Mouse (Mus musculus) MEL (cell line): ENCODE data around the gene Lamb1. TPM values are rescaled to one million over a fixed set of nuclear protein-coding genes. Genes with fewer than 3 reads are reported as not detected.

ENCODE experiments used
- DNase-seq: peaks from one replicate; pipeline ENCODE4 v3.0.0; 2011; ENCODE audit warnings: low read depth, low spot score
- H3K27ac ChIP-seq: 2 replicates; pipeline ENCODE4 v1.5.1; 2012; ENCODE audit warnings: low read depth, mild to moderate bottlenecking, control low read depth, low read length, moderate library complexity; ENCODE audit not compliant: control insufficient read depth
- H3K27me3 ChIP-seq, 2 experiments: fragments of 150-350 bp in 1 of 2; sonication (generic) in 1 of 2; 2 replicates each; pipeline ENCODE4 v1.6.1; 2012; ENCODE audit warnings: low read length in 2 of 2, mild to moderate bottlenecking in 2 of 2, improper control_type of control experiment in 1 of 2, moderate library complexity in 1 of 2; ENCODE audit not compliant: insufficient read depth in 2 of 2, control insufficient read depth in 1 of 2
- H3K36me3 ChIP-seq, 2 experiments: 2 replicates each; pipeline ENCODE4 v1.6.1; 2012 to 2014; ENCODE audit warnings: low read length in 2 of 2, improper control_type of control experiment in 1 of 2, inconsistent platforms in 1 of 2, mild to moderate bottlenecking in 1 of 2; ENCODE audit not compliant: insufficient read depth in 2 of 2, control insufficient read depth in 1 of 2
- H3K4me1 ChIP-seq, 2 experiments: fragments of 150-350 bp in 1 of 2; sonication (generic) in 1 of 2; 2 replicates each; pipeline ENCODE4 v1.6.1; 2012; ENCODE audit warnings: low read length in 2 of 2, improper control_type of control experiment in 1 of 2, mild to moderate bottlenecking in 1 of 2; ENCODE audit not compliant: insufficient read depth in 2 of 2, control insufficient read depth in 1 of 2
- H3K4me3 ChIP-seq, 2 experiments: fragments of 150-350 bp in 1 of 2; sonication (generic) in 1 of 2; 2 replicates each; pipeline ENCODE4 v1.5.1; 2012; ENCODE audit warnings: low read depth in 2 of 2, low read length in 2 of 2, mild to moderate bottlenecking in 2 of 2, moderate library complexity in 2 of 2, control low read depth in 1 of 2, improper control_type of control experiment in 1 of 2; ENCODE audit not compliant: control insufficient read depth in 1 of 2, insufficient read depth in 1 of 2
- H3K79me2 ChIP-seq: 2 replicates; pipeline ENCODE4 v1.6.1; 2012; ENCODE audit warnings: mild to moderate bottlenecking, low read length, moderate library complexity; ENCODE audit not compliant: control insufficient read depth, poor library complexity, insufficient read depth
- H3K9ac ChIP-seq: 2 replicates; pipeline ENCODE4 v1.6.1; 2012; ENCODE audit warnings: low read depth, mild to moderate bottlenecking, control low read depth, low read length, moderate library complexity; ENCODE audit not compliant: control insufficient read depth, poor library complexity, severe bottlenecking
- H3K9me3 ChIP-seq: fragments of 150-350 bp; sonication (generic); replicated peaks from 2 replicates; pipeline ENCODE4 v1.6.1; 2012; ENCODE audit warnings: mild to moderate bottlenecking, low read length, improper control_type of control experiment, moderate library complexity; ENCODE audit not compliant: insufficient read depth
- BHLHE40 ChIP-seq: IDR thresholded peaks from 2 replicates; pipeline ENCODE4 v1.6.1; 2012; ENCODE audit warnings: low read depth, mild to moderate bottlenecking, inconsistent platforms, low read length, improper control_type of control experiment, borderline replicate concordance
- CTCF ChIP-seq, 3 experiments: IDR thresholded peaks in 2 of 3; conservative IDR thresholded peaks in 1 of 3; 2 replicates each; pipeline ENCODE4 v1.5.1; 2011 to 2012; ENCODE audit warnings: low read length in 3 of 3, low read depth in 2 of 3, mild to moderate bottlenecking in 2 of 3, improper control_type of control experiment in 1 of 3, inconsistent platforms in 1 of 3, mixed read lengths in 1 of 3, moderate library complexity in 1 of 3; ENCODE audit not compliant: control insufficient read depth in 1 of 3, insufficient read depth in 1 of 3, poor library complexity in 1 of 3, severe bottlenecking in 1 of 3
- ELF1 ChIP-seq: IDR thresholded peaks from 2 replicates; pipeline ENCODE4 v1.6.1; 2014; ENCODE audit warnings: low read depth, mild to moderate bottlenecking, inconsistent platforms, low read length, improper control_type of control experiment, moderate library complexity
- EP300 ChIP-seq, 2 experiments: IDR thresholded peaks; 2 replicates each; pipeline ENCODE4 v1.6.1; 2011; ENCODE audit warnings: improper control_type of control experiment in 2 of 2, low read length in 2 of 2, low read depth in 1 of 2, mild to moderate bottlenecking in 1 of 2
- GABPA ChIP-seq: IDR thresholded peaks from 2 replicates; pipeline ENCODE4 v1.6.1; 2012; ENCODE audit warnings: low read depth, mild to moderate bottlenecking, inconsistent platforms, low read length, improper control_type of control experiment, moderate library complexity
- GATA1 ChIP-seq: IDR thresholded peaks from 2 replicates; pipeline ENCODE4 v1.6.1; 2011; ENCODE audit warnings: low read depth, low read length, improper control_type of control experiment
- HCFC1 ChIP-seq: IDR thresholded peaks from 2 replicates; pipeline ENCODE4 v1.6.1; 2012; ENCODE audit warnings: low read depth, mild to moderate bottlenecking, inconsistent platforms, low read length, improper control_type of control experiment, moderate library complexity
- KAT2A ChIP-seq: conservative IDR thresholded peaks from 2 replicates; pipeline ENCODE4 v1.6.1; 2012; ENCODE audit warnings: low read depth, low read length, improper control_type of control experiment, inconsistent platforms
- MAFK ChIP-seq: IDR thresholded peaks from 2 replicates; pipeline ENCODE4 v1.6.1; 2011; ENCODE audit warnings: low read depth, mild to moderate bottlenecking, low read length, improper control_type of control experiment, borderline replicate concordance
- MAX ChIP-seq: IDR thresholded peaks from 2 replicates; pipeline ENCODE4 v1.6.1; 2011; ENCODE audit warnings: low read length, improper control_type of control experiment
- MAZ ChIP-seq: IDR thresholded peaks from 2 replicates; pipeline ENCODE4 v1.6.1; 2012; ENCODE audit warnings: low read depth, mild to moderate bottlenecking, inconsistent platforms, low read length, improper control_type of control experiment
- MEF2A ChIP-seq: IDR thresholded peaks from 2 replicates; pipeline ENCODE4 v1.6.1; 2014; ENCODE audit warnings: low read depth, mild to moderate bottlenecking, inconsistent platforms, low read length, improper control_type of control experiment; ENCODE audit not compliant: poor library complexity, insufficient replicate concordance, severe bottlenecking; ENCODE audit errors: extremely low read depth
- POLR2AphosphoS2 ChIP-seq: IDR thresholded peaks from 2 replicates; pipeline ENCODE4 v1.6.1; 2011; ENCODE audit warnings: low read length, improper control_type of control experiment
- RAD21 ChIP-seq: IDR thresholded peaks from 2 replicates; pipeline ENCODE4 v1.6.1; 2011; ENCODE audit warnings: mild to moderate bottlenecking, low read depth, low read length, improper control_type of control experiment
- RCOR1 ChIP-seq: IDR thresholded peaks from 2 replicates; pipeline ENCODE4 v1.6.1; 2012; ENCODE audit warnings: low read depth, mild to moderate bottlenecking, inconsistent platforms, low read length, improper control_type of control experiment
- SMC3 ChIP-seq: IDR thresholded peaks from 2 replicates; pipeline ENCODE4 v1.6.1; 2011; ENCODE audit warnings: low read depth, low read length, improper control_type of control experiment
- TAL1 ChIP-seq: IDR thresholded peaks from 2 replicates; pipeline ENCODE4 v1.6.1; 2012; ENCODE audit warnings: mild to moderate bottlenecking, inconsistent platforms, low read length, moderate library complexity, mixed read lengths
- TBP ChIP-seq: IDR thresholded peaks from 2 replicates; pipeline ENCODE4 v1.8.0; 2011; ENCODE audit warnings: low read depth, low read length, improper control_type of control experiment
- ZKSCAN1 ChIP-seq: IDR thresholded peaks from 2 replicates; pipeline ENCODE4 v1.6.1; 2012; ENCODE audit warnings: low read depth, mild to moderate bottlenecking, inconsistent platforms, low read length, improper control_type of control experiment, moderate library complexity
- ZNF384 ChIP-seq: IDR thresholded peaks from 2 replicates; pipeline ENCODE4 v1.6.1; 2012; ENCODE audit warnings: low read depth, mild to moderate bottlenecking, inconsistent platforms, low read length, improper control_type of control experiment
- polyA plus RNA-seq, 2 experiments: library from polyadenylated mRNA; stranded (reverse) in 1 of 2; unstranded in 1 of 2; fragments of >175 nt in 1 of 2; fragments of >200 nt in 1 of 2; gene quantifications; 2 replicates each; pipeline versions ENCODE4 v1.2.1 to v1.2.4; 2012; ENCODE audit warnings: low replicate concordance in 2 of 2, low read depth in 1 of 2; ENCODE audit not compliant: insufficient read length in 2 of 2, insufficient read depth in 1 of 2, missing spikeins in 1 of 2
- total RNA-seq: library from RNA; depleted of rRNA; stranded (reverse); fragments of 300-350 nt; gene quantifications from 2 replicates; pipeline ENCODE4 v1.2.3, GENCODE M21; 2012

Gene Lamb1
- total and polyA plus RNA-seq, 3 experiments, result 0.03 TPM; not detected in 2

DNA sequence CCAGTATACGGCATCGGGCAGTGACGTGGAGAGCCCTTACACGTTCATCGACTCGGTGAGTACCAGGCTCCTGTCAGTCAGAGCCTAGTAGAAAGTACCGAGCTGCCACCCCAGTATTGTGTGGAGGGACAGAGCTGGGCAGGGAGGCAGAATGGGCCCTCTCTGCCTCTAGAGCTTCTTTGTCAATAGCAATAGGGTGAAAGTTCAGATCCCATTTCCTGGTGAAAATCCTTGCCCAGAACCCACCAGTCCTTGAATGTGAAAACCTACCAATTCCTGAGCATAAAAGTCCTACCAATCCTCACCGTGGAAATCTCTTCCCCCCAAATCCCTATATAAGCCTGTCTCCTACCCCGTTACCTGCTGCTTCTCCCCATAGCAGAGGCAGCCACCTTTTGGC lies 35.2 kb downstream of the Lamb1 start:
- no peaks in the 10 kb centered on the region for H3K4me1 ChIP-seq
- H3K27ac ChIP-seq, result no peak overlapping the region
- H3K9ac ChIP-seq, result no peak overlapping the region
- no peaks in the 10 kb centered on the region for H3K79me2 ChIP-seq
- H3K27me3 ChIP-seq, result no peaks in the 10 kb centered on the region
- TF ChIP-seq MEF2A (no peak), KAT2A (no peak), RAD21 (no peak), RCOR1 (no peak), ELF1 (no peak), ZNF384 (no peak), GATA1 (no peak), ZKSCAN1 (no peak), MAFK (no peak)
- no peaks in the 10 kb centered on the region for H3K9me3 ChIP-seq
- no peaks in the 10 kb centered on the region for H3K36me3 ChIP-seq
- no peak overlapping the region for H3K4me3 ChIP-seq
- no peak for DNase-seq

DNA sequence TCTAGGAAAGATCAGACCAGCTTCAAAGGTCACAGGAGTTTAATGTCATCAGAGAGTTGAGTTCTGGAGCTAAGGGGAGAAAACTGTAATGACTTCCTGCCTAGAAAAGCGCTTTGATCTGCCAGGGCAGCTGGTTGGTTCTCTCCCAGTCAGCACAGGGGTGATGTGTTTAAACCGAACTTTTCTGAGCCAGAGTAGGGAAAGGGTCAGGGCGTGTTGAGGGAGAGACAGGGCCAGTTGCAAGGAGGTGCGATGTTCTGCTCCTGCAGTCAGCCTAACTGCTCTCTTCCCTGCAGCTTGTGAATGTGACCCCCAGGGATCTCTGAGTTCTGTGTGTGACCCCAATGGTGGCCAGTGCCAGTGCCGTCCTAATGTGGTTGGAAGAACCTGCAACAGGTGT lies 37.2 kb downstream of the Lamb1 start:
- H3K9me3 ChIP-seq, result no peaks in the 10 kb centered on the region
- H3K27me3 ChIP-seq, result no peaks in the 10 kb centered on the region
- TF ChIP-seq MAX (no peak), TAL1 (no peak), RCOR1 (no peak), MEF2A (no peak), BHLHE40 (no peak), GABPA (no peak), MAZ (no peak), POLR2AphosphoS2 (no peak), EP300 (IDR thresholded peaks at IDR 0.05; ENCODE audit: low read depth in 1 of 2, low read length in 2 of 2) (no peak), CTCF (IDR thresholded peaks at IDR 0.05 in 2 of 3, conservative IDR thresholded peaks at IDR 0.05 in 1 of 3; ENCODE audit: control insufficient read depth in 1 of 3, insufficient read depth in 1 of 3, low read depth in 2 of 3, low read length in 3 of 3, poor library complexity in 1 of 3, severe bottlenecking in 1 of 3) (no peak), TBP (no peak), SMC3 (no peak), HCFC1 (no peak), MAFK (no peak), GATA1 (no peak)
- TF ChIP-seq, all 39 proteins: peak for 0
- Histone ChIP-seq H3K9ac (no peak overlapping the region), H3K4me3 (no peak overlapping the region), H3K4me1 (no peaks in the 10 kb centered on the region), H3K36me3 (no peaks in the 10 kb centered on the region), H3K79me2 (no peaks in the 10 kb centered on the region), H3K27ac (no peak overlapping the region)
- DNase-seq, result no peak
